Mouse (Mus musculus) hindbrain, postnatal 0 days (tissue): ENCODE results near the gene Golga1. TPM values are rescaled to one million over a fixed set of nuclear protein-coding genes. Genes with fewer than 3 reads are reported as not detected.

Source experiments
- ATAC-seq: fragments of 200-750 bp; cut with Nextera tagmentation; 2 replicates; pipeline ENCODE4 v1.8.0; 2017; ENCODE audit warnings: mild to moderate bottlenecking, moderate TSS enrichment, moderate library complexity
- DNase-seq: peaks from one replicate; pipeline ENCODE4 v3.0.0-alpha.2; 2015; ENCODE audit warnings: low spot score
- H3K27ac ChIP-seq: fragments of 300-500 bp; sonication (generic); 2 replicates; pipeline ENCODE4 v1.5.1; 2014; ENCODE audit warnings: mild to moderate bottlenecking
- H3K27me3 ChIP-seq: fragments of 300-500 bp; sonication (generic); 2 replicates; pipeline ENCODE4 v1.6.1; 2014; ENCODE audit warnings: low read length, mixed read lengths; ENCODE audit not compliant: insufficient read depth
- H3K36me3 ChIP-seq: fragments of 300-500 bp; sonication (generic); 2 replicates; pipeline ENCODE4 v1.6.1; 2014; ENCODE audit warnings: low read length, mixed read lengths; ENCODE audit not compliant: insufficient read depth
- H3K4me1 ChIP-seq: fragments of 300-500 bp; sonication (generic); 2 replicates; pipeline ENCODE4 v1.6.1; 2014; ENCODE audit warnings: antibody characterized with exemption, low read length, mixed read lengths; ENCODE audit not compliant: insufficient read depth
- H3K4me2 ChIP-seq: fragments of 300-500 bp; sonication (generic); 2 replicates; pipeline ENCODE4 v1.6.1; 2014; ENCODE audit warnings: low read depth, mild to moderate bottlenecking, low read length, moderate library complexity, mixed read lengths
- H3K4me3 ChIP-seq: fragments of 300-500 bp; sonication (generic); 2 replicates; pipeline ENCODE4 v1.5.1; 2014; ENCODE audit warnings: low read length
- H3K9ac ChIP-seq: fragments of 300-500 bp; sonication (generic); replicated peaks from 2 replicates; pipeline ENCODE4 v1.6.1; 2014; ENCODE audit warnings: mild to moderate bottlenecking, low read length, moderate library complexity, mixed read lengths
- H3K9me3 ChIP-seq: fragments of 300-500 bp; sonication (generic); 2 replicates; pipeline ENCODE4 v1.6.1; 2016; ENCODE audit warnings: low read length, mixed read lengths
- CTCF ChIP-seq: IDR thresholded peaks from 2 replicates; pipeline ENCODE4 v1.5.1; 2016; ENCODE audit warnings: antibody characterized with exemption, control low read depth, low read depth
- WGBS: fragments of 180-500 bp; shearing (Covaris S2); extraction: QIAGEN DNeasy Blood & Tissue Kit; methylation state at CpG from one replicate; pipeline ENCODE4 v1.1.7; 2014; 5-methylcytosine and 5-hydroxymethylcytosine counted together
- polyA plus RNA-seq: library from polyadenylated mRNA; unstranded; fragments of >200 nt; fragmentation: Nextera tagmentation; extraction: Ambion mirVana; gene quantifications from 2 replicates; pipeline ENCODE4 v1.2.1, GENCODE M21; 2015
- total RNA-seq: library from RNA; depleted of rRNA; stranded (reverse); fragments of >200 nt; gene quantifications from 2 replicates; pipeline ENCODE4 v1.2.3, GENCODE M21; 2014

Golga1 gene
- total and polyA plus RNA-seq, 2 experiments from 2014 or later, result 17.4 to 27.7 TPM

DNA sequence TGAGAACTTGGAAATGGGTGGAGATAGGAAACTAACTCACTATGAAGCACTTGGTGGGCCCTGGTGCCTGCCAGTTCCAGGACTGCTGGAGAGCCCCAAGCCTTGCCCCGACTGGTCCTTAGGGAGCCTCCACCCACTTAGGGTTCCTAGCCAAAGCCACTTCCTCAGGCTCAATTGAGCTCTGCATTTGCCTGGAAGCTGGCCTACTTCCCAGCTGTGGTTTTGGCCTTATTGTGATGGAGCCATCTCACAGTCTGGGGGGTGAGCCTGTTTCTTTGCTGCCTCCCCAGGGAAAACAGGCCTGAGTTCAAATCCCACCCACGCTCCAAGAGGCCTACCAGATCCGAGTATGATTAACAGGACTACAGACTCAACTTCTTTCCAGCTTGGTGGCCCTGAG lies 78.8 kb downstream of the Golga1 start:
- Histone ChIP-seq H3K9ac (no peak overlapping the region), H3K4me2 (no peak overlapping the region), H3K27ac (no peak overlapping the region), H3K4me3 (no peak overlapping the region), H3K36me3 (no peaks in the 10 kb centered on the region), H3K9me3 (no peaks in the 10 kb centered on the region), H3K4me1 (no peaks in the 10 kb centered on the region), H3K27me3 (no peaks in the 10 kb centered on the region)
- ATAC-seq, result no peak
- DNase-seq, result no peak
- 63% methylated on average over 3 of the region's 3 CpGs for WGBS
- TF ChIP-seq CTCF, result no peak

DNA sequence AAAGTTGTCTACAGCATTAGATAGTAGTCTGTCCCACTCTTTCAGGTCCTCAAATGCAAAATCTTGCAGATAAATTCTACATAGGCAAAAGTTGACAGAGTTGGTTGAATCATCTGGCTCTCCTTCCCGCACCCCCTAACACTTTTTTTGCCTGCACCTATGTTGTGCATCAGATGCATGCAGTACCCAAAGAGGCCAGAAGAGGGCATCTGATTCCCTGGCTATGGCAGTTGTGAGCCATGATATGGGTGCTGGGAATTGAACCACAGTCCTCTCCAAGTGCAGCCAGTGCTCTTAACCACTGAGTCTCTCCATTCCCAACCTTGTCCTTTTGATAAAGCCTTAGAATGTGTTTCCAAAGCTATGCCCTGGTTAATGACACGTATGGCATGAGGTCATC lies 81.9 kb downstream of the Golga1 start:
- TF ChIP-seq CTCF, result peak; percentile 40
- no peak for DNase-seq
- Histone ChIP-seq H3K27ac (no peak overlapping the region), H3K4me3 (no peak overlapping the region), H3K27me3 (no peaks in the 10 kb centered on the region), H3K9me3 (no peaks in the 10 kb centered on the region), H3K9ac (no peak overlapping the region), H3K36me3 (no peaks in the 10 kb centered on the region), H3K4me1 (no peaks in the 10 kb centered on the region), H3K4me2 (no peak overlapping the region)
- ATAC-seq, result no peak
- 96% methylated on average over 2 of the region's 2 CpGs for WGBS

DNA sequence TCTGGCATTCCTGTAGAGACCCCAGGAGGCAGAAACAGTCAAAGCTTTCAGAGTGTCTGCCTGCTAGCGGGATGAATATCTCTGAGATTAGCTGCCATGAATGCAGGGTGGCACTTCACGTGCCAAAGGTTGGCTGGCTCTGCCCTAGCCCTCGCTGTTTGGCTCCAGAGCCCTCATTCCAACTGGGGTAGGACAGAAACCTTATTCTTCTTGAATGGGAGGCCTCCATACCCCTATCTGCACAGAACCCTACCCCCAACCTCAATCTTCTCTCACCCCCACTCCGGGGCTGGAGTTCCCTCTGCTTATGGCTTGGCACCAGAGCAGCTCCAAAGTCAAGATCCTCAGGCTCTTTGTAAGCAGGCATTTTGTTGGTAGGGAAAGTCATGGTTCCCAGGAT lies 87.5 kb downstream of the Golga1 start:
- Histone ChIP-seq H3K27me3 (no peaks in the 10 kb centered on the region), H3K4me1 (no peaks in the 10 kb centered on the region), H3K9ac (no peak overlapping the region), H3K9me3 (no peaks in the 10 kb centered on the region), H3K27ac (no peak overlapping the region), H3K4me3 (no peak overlapping the region), H3K4me2 (no peak overlapping the region), H3K36me3 (no peaks in the 10 kb centered on the region)
- ATAC-seq (0 out of 2 replicates have a peak, but pooled peaks have one; percentile 10), DNase-seq (no peak)
- TF ChIP-seq CTCF, result no peak
- 44% methylated on average over 4 of the region's 4 CpGs for WGBS

DNA sequence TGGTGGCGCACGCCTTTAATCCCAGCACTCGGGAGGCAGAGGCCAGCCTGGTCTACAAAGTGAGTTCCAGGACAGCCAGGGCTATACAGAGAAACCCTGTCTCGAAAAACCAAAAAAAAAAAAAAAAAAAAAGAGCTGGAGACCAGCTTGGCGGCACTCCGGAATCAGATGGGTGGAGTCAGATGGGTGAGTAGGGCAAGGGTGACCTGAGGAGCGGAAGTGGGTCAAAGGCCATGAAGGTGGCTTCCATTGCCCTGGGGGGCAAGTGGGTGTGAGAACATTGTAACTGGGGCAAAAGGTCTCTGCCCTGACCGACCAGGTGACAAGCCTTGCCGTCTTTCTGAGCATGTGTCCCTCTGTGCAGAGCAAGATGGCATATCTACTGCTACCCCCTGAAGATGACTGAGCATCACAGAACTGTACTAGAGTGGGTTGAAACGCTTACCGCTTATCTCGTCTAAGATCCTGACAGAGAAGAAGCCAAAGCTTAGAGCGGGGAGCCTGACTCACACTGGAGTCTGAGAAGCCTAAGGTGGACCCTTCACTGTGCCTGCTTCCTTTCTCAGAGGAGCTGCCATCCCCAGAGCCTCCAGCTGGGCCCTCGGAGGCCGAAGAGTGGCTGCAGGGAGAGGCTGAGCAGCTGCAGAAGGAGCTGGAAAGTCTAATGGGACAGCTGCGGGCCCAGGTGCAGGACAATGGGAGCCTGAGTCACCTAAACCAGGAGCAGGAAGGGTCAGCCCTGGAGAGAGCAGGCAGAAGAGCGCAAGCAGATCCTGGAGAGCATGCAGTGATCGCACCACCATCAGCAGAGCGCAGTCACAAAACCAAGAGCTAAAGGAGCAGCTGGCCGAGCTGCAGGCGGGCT lies 89.2 kb downstream of the Golga1 start:
- no peak overlapping the region for H3K27ac ChIP-seq
- no peaks in the 10 kb centered on the region for H3K4me1 ChIP-seq
- no peak for TF ChIP-seq CTCF
- no peak overlapping the region for H3K4me2 ChIP-seq
- H3K9ac ChIP-seq, result no peak overlapping the region
- H3K27me3 ChIP-seq, result no peaks in the 10 kb centered on the region
- H3K4me3 ChIP-seq, result no peak overlapping the region
- H3K9me3 ChIP-seq, result no peaks in the 10 kb centered on the region
- DNase-seq (no peak), ATAC-seq (0 out of 2 replicates have a peak, but pooled peaks have one; percentile 5)
- WGBS, result 83% methylated on average over 21 of the region's 21 CpGs
- H3K36me3 ChIP-seq, result no peaks in the 10 kb centered on the region

DNA sequence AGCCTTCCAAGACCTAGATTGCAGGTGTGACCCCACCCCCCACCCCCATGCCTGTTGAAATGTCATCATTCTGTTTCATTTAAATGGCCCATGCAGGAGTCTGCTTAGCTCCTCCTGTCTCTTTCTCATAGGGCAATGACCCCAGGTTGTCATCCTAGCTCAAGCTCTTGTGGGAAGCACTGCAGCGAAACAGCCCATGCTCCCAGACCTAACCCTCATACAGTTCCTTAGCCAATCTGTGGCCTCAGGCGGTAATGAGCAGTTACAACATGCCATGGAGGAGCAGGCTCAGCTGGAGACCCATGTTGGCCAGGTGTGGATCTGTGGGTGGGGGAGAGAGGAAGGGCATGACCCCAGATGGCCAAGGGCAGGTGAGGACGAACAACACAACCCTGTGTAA lies 90.2 kb downstream of the Golga1 start:
- Histone ChIP-seq H3K27ac (no peak overlapping the region), H3K27me3 (no peaks in the 10 kb centered on the region), H3K36me3 (no peaks in the 10 kb centered on the region), H3K9ac (no peak overlapping the region), H3K9me3 (no peaks in the 10 kb centered on the region), H3K4me2 (no peak overlapping the region), H3K4me1 (no peaks in the 10 kb centered on the region), H3K4me3 (no peak overlapping the region)
- no peak for TF ChIP-seq CTCF
- no peak for ATAC-seq
- DNase-seq, result no peak
- WGBS, result 85% methylated on average over 3 of the region's 3 CpGs

DNA sequence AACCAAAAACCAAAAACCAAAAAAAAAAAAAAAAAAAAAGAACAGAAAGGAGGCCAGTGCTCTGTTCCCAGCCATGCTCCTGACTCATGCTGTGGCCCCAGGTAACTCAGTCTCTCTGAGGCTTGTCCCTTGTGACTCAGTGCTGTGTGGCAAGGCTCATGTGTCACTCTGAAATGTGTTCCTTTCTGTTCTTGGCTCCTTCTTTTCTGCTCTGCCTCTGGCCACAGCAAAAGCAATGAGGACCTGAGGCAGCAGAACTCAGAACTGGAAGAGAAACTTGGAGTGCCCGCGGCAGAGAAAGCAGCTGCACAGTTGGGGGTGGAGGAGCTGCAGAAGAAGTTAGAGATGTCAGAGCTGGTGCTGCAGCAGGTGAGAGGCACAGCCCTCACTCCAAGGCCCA lies 91.2 kb downstream of the Golga1 start:
- H3K9ac ChIP-seq, result no peak overlapping the region
- H3K9me3 ChIP-seq, result no peaks in the 10 kb centered on the region
- H3K4me2 ChIP-seq, result no peak overlapping the region
- WGBS, result 29% methylated on average over 2 of the region's 2 CpGs
- H3K36me3 ChIP-seq, result no peaks in the 10 kb centered on the region
- H3K27ac ChIP-seq, result no peak overlapping the region
- no peaks in the 10 kb centered on the region for H3K27me3 ChIP-seq
- TF ChIP-seq CTCF, result no peak
- no peak overlapping the region for H3K4me3 ChIP-seq
- DNase-seq (no peak), ATAC-seq (no peak)
- no peaks in the 10 kb centered on the region for H3K4me1 ChIP-seq

GRCm38 (mm10) chr2:38973701-38974100 lies 91.6 kb downstream of the Golga1 start:
- Histone ChIP-seq H3K4me1 (no peaks in the 10 kb centered on the region), H3K4me3 (no peak overlapping the region), H3K27ac (no peak overlapping the region), H3K9ac (no peak overlapping the region), H3K9me3 (no peaks in the 10 kb centered on the region), H3K4me2 (no peak overlapping the region), H3K36me3 (no peaks in the 10 kb centered on the region), H3K27me3 (no peaks in the 10 kb centered on the region)
- ATAC-seq (no peak), DNase-seq (no peak)
- WGBS, result 70% methylated on average over 7 of the region's 7 CpGs
- no peak for TF ChIP-seq CTCF
